Mouse (Mus musculus) monocyte, adult 5-6 weeks (primary cell): ENCODE results near the gene 4833439L19Rik. TPM values are rescaled to one million over a fixed set of nuclear protein-coding genes. Genes with fewer than 3 reads are reported as not detected.
A peak's percentile ranks its signal among the peaks of the same experiment; 100 is the strongest.

Experiments used
- ATAC-seq: fragments of 153-309, 156-312 bp; replicated peaks from 2 replicates; pipeline ENCODE4 v1.8.0; 2017; ENCODE audit warnings: mild to moderate bottlenecking; ENCODE audit not compliant: low TSS enrichment, insufficient number of reproducible peaks, severe bottlenecking, poor library complexity, low FRiP score
- total RNA-seq: library from RNA; stranded (forward); fragments of 200-1000, 200-491, 200-594 nt; gene quantifications from 3 replicates; pipeline ENCODE4 v1.2.3, GENCODE M21; 2017

Gene 4833439L19Rik
- total RNA-seq, 1 experiment from 2014 or later: 44.1 TPM

- ATAC-seq: no peak
Measured at GRCm38 (mm10) chr13:54557652-54558051, 7.6 kb downstream of the 4833439L19Rik start.

GRCm38 (mm10) chr13:54556796-54557195 is 8.4 kb downstream of the 4833439L19Rik start:
- no peak for ATAC-seq

DNA sequence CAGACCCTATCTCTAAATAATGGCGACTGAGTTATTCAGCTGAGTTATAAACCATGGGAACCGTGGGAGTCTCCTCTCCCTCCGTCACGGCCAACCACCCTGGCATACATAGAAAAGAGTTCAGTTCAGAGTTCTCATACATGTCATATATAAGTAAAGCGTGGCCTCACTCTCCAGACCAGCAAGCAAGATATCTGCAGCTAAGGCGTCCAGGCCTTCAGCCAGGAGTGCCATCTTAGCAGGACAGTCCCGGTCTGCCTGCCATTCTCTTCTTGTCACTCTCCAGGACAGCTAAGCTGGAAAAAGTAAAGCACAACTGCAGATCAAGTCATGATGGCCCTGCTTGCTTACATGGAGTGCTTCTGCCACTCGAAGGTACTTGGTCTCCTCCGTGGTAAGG is 9.1 kb downstream of the 4833439L19Rik start:
- no peak for ATAC-seq

- no peak for ATAC-seq
Measured at GRCm38 (mm10) chr13:54548036-54548435, 17.2 kb downstream of the 4833439L19Rik start.

DNA sequence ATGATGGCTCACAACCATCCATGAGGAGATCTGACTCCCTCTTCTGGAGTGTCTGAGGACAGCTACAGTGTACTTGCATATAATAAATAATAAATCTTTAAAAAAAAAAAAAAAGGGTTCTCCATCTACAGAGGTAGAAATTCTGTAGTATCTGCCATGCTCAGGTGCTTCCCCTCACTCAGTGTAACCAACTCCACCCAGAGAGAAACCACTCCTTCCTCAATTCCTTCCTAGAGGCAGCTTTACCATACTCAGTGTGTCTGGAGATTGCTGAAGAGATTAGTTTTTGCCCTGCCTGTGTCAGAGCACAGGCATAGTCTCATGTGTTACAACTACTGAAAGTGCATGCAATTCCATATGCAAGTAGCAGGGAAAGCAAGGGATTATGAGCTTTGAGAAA is 33.1 kb downstream of the 4833439L19Rik start:
- ATAC-seq: no peak

DNA sequence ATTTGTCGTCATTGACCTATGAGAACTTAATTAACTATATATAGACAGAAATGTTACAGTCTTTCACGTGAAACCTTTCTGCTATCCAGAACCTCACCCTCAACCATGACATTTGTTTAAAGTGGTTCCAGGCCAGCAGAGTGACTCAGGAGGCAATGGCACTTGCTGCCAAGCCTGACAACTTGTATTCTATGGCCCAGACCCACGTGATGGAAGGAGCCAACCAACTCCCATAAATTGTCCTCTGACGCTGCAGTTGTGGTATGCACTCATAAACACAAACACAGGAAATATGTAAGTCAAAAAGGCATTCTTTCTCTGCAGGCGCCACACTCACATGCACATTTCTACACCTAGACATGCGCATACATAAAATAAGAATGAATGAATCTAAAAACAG is 38.1 kb downstream of the 4833439L19Rik start:
- ATAC-seq: no peak

DNA sequence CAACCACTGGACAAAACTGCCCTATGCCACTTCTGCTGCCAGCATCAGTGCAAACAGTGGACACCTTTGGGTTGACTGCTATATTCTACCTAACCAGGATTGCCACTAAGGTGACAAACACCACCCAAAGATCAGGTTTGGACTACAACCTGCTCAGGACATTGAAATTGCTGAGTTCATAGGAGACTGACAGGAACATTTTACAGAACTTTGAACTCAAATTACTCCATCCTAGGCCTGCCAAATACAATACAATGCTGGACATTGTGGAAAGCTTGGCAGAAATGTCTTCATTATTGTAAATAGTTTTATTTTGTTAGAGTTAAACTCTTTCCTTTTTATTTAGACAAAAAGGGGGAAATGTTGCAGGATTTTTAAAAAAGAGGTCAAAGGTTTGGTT is 44.1 kb downstream of the 4833439L19Rik start:
- ATAC-seq: no peak

GRCm38 (mm10) chr13:54520221-54520620 is 45.0 kb downstream of the 4833439L19Rik start:
- ATAC-seq: no peak

DNA sequence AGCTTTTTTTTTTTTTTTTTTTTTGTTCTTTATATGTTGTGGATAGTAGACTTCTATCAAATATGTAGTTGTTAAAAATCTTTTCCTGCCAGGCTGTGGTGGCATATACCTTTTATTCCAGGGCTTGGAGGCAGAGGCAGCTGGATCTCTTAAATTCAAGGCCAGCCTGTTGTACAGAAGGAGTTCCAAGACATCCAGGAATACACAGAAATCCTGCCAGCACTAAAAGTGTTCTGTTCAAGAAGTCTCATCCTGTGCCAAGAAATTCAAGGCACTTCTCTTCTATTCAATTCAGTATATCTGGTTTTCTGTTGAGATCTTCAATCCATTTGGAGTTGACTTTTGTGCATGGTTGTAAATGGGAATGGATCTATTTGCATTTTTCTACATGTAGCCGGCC is 59.3 kb downstream of the 4833439L19Rik start:
- no peak for ATAC-seq

GRCm38 (mm10) chr13:54504611-54505260 is 60.5 kb downstream of the 4833439L19Rik start:
- ATAC-seq: no peak

DNA sequence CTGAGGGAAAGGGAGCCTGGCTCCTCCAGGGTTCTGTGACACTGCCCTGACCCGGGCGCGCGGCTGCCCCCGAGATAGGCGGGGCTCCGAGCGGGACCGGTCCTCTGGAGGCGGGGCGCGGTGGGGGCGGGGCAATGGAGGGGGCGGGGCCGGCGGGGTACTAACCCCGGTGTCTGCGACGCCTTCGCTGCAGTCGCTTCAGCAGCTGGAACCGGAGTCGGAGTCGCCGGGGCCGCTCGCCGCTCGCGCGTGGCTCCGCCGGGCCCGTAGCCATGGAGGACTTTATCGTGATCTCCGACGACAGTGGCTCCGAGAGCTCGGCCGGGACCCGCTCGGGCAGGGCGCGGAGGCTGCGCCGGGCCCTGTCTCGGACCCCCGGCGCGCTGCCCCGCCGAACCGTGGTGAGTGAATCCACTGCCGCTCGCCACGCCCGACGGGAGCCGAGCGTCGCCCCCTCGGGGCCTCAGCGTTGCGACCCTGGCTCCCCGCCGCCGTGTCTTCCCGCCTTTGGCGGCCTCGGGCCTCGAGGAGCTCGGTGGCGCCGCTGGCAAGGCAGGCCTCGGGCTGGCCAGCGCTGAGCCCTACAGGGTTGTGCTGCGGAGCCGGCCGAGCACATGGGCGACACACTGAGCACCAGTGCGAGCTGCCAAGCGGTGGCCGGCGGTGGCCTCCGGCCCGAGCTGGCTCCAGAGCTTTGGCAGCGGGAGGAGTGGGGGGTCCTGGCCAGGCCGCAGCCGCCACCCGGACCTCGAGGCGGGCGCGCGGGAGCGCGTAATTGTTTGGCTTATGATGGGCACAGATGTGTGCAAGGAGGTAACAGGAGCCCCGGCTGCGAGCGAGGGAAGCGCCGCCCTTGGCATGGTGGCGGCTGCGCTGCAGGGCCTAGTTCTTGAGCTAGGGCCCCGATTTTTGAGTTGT is 61.4 kb downstream of the 4833439L19Rik start, which contains the start of gene Simc1:
Simc1 (plus strand) TSS at position 176 of the 918 bp plus-strand sequence.
- ATAC-seq: peak; percentile 89

GRCm38 (mm10) chr13:54503278-54503603 is 62.0 kb downstream of the 4833439L19Rik start:
- ATAC-seq: peak; percentile 42; the same call in 1 of the 2 replicates

GRCm38 (mm10) chr13:54501957-54502690 is 63.1 kb downstream of the 4833439L19Rik start:
- no peak for ATAC-seq

- ATAC-seq: no peak
Measured at GRCm38 (mm10) chr13:54501352-54501751, 63.9 kb downstream of the 4833439L19Rik start.

Other genes with a start within 250 kb of the 4833439L19Rik start
- gene Cplx2, start 194.1 kb downstream of the 4833439L19Rik start, total RNA-seq: 0.19 to 0.85 TPM in 2 of 3 replicates, not detected in the other
- gene Thoc3, start 96.6 kb downstream of the 4833439L19Rik start, total RNA-seq: 19.8 to 26.8 TPM (median 22.8 TPM) in 3 replicates
- gene Simc1, start 61.7 kb downstream of the 4833439L19Rik start, total RNA-seq: 12.8 to 21.2 TPM (median 19.7 TPM) in 3 replicates
- gene Arl10, start 9.6 kb upstream of the 4833439L19Rik start, total RNA-seq: 8.7 to 27.2 TPM (median 9.5 TPM) in 3 replicates
- 8.6 to 17.2 TPM (median 16.5 TPM) in 3 replicates for gene Nop16, start 24.7 kb upstream of the 4833439L19Rik start, total RNA-seq
- gene Higd2a, start 24.8 kb upstream of the 4833439L19Rik start, total RNA-seq: 22.4 to 36.2 TPM (median 28.0 TPM) in 3 replicates
- gene Cltb, start 45.9 kb upstream of the 4833439L19Rik start, total RNA-seq: 19.8 to 45.0 TPM (median 35.6 TPM) in 3 replicates
- 33.8 to 63.9 TPM (median 38.3 TPM) in 3 replicates for gene Faf2, start 56.3 kb upstream of the 4833439L19Rik start, total RNA-seq
- 17.1 to 52.7 TPM (median 36.1 TPM) in 3 replicates for gene Rnf44, start 128.5 kb upstream of the 4833439L19Rik start, total RNA-seq
- gene Cdhr2, start 136.0 kb upstream of the 4833439L19Rik start, total RNA-seq: 0.10 TPM in 1 of 3 replicates, not detected in the others
- not detected in 3 replicates for gene Gprin1, start 184.4 kb upstream of the 4833439L19Rik start, total RNA-seq
- gene Sncb, start 201.2 kb upstream of the 4833439L19Rik start, total RNA-seq: not detected in 3 replicates
- gene Eif4e1b, start 218.6 kb upstream of the 4833439L19Rik start, total RNA-seq: not detected in 3 replicates
- gene Tspan17, start 223.9 kb upstream of the 4833439L19Rik start, total RNA-seq: 6.9 to 18.5 TPM (median 8.1 TPM) in 3 replicates